Mouse (Mus musculus): ENCODE results near the gene Sema4d. TPM values are rescaled to one million over a fixed set of nuclear protein-coding genes. Genes with fewer than 3 reads are reported as not detected.

Sema4d gene
- polyA plus RNA-seq, 1 experiment from 2014 or later: 4.1 TPM

GRCm38 (mm10) chr13:51643924-51644828 is 149.4 kb downstream of the Sema4d start:
- Histone ChIP-seq H3K4me3 (ENCODE audit: low read depth, low read length) (peak overlapping the region; percentile 98), H3K27ac (ENCODE audit: low read length) (peak overlapping the region; percentile 84), H3K4me2 (ENCODE audit: low read depth, low read length) (peak overlapping the region; percentile 77), H3K9ac (ENCODE audit: low read depth, low read length) (peak overlapping the region; percentile 78), H3K36me3 (ENCODE audit: control insufficient read depth, insufficient read depth) (no peaks in the 10 kb centered on the region), H3K27me3 (ENCODE audit: control insufficient read depth, insufficient read depth, low read depth, low read length) (no peaks in the 10 kb centered on the region), H3K9me3 (replicated peaks; ENCODE audit: control insufficient read depth, low read length) (no peaks in the 10 kb centered on the region), H3K4me1 (ENCODE audit: control insufficient read depth, low read depth, low read length) (peaks cover 18% of the 10 kb centered on the region)
- 26% methylated on average over 20 of the region's 20 CpGs for WGBS (ENCODE audit: insufficient replicate concordance)
- no peak for ATAC-seq (ENCODE audit: low read depth)

GRCm38 (mm10) chr13:51642171-51642778 is 151.3 kb downstream of the Sema4d start:
- WGBS (ENCODE audit: insufficient replicate concordance): 43% methylated on average over 11 of the region's 11 CpGs
- Histone ChIP-seq H3K9ac (ENCODE audit: low read depth, low read length) (0 out of 2 replicates have a peak overlapping the region, but pooled peaks have one; percentile 31), H3K4me2 (ENCODE audit: low read depth, low read length) (peak overlapping the region; percentile 31), H3K4me1 (ENCODE audit: control insufficient read depth, low read depth, low read length) (peaks cover 9% of the 10 kb centered on the region), H3K9me3 (replicated peaks; ENCODE audit: control insufficient read depth, low read length) (no peaks in the 10 kb centered on the region), H3K4me3 (ENCODE audit: low read depth, low read length) (peak overlapping the region; percentile 32), H3K36me3 (ENCODE audit: control insufficient read depth, insufficient read depth) (no peaks in the 10 kb centered on the region), H3K27ac (ENCODE audit: low read length) (peak overlapping the region; percentile 63), H3K27me3 (ENCODE audit: control insufficient read depth, insufficient read depth, low read depth, low read length) (no peaks in the 10 kb centered on the region)
- ATAC-seq (ENCODE audit: low read depth): no peak

- H3K27me3 ChIP-seq (ENCODE audit: control insufficient read depth, insufficient read depth, low read depth, low read length): no peaks in the 10 kb centered on the region
- H3K9me3 ChIP-seq (replicated peaks; ENCODE audit: control insufficient read depth, low read length): no peaks in the 10 kb centered on the region
- H3K4me1 ChIP-seq (ENCODE audit: control insufficient read depth, low read depth, low read length): peaks cover 9% of the 10 kb centered on the region
- H3K9ac ChIP-seq (ENCODE audit: low read depth, low read length): no peak overlapping the region
- WGBS (ENCODE audit: insufficient replicate concordance): 80% methylated on average over 3 of the region's 3 CpGs
- no peak for ATAC-seq (ENCODE audit: low read depth)
- no peaks in the 10 kb centered on the region for H3K36me3 ChIP-seq (ENCODE audit: control insufficient read depth, insufficient read depth)
- no peak overlapping the region for H3K4me3 ChIP-seq (ENCODE audit: low read depth, low read length)
- no peak overlapping the region for H3K4me2 ChIP-seq (ENCODE audit: low read depth, low read length)
- no peak overlapping the region for H3K27ac ChIP-seq (ENCODE audit: low read length)
Measured at GRCm38 (mm10) chr13:51641424-51641823, 152.1 kb downstream of the Sema4d start.

- Histone ChIP-seq H3K9ac (ENCODE audit: low read depth, low read length) (no peak overlapping the region), H3K36me3 (ENCODE audit: control insufficient read depth, insufficient read depth) (no peaks in the 10 kb centered on the region), H3K4me3 (ENCODE audit: low read depth, low read length) (no peak overlapping the region), H3K27ac (ENCODE audit: low read length) (no peak overlapping the region), H3K4me2 (ENCODE audit: low read depth, low read length) (no peak overlapping the region), H3K9me3 (replicated peaks; ENCODE audit: control insufficient read depth, low read length) (no peaks in the 10 kb centered on the region), H3K4me1 (ENCODE audit: control insufficient read depth, low read depth, low read length) (peaks cover 6% of the 10 kb centered on the region), H3K27me3 (ENCODE audit: control insufficient read depth, insufficient read depth, low read depth, low read length) (no peaks in the 10 kb centered on the region)
- no peak for ATAC-seq (ENCODE audit: low read depth)
- WGBS (ENCODE audit: insufficient replicate concordance): 66% methylated on average over 4 of the region's 4 CpGs
Measured at GRCm38 (mm10) chr13:51638958-51639357, 154.6 kb downstream of the Sema4d start.

Small RNA genes lying within 50 kb of the gene (microRNA-seq; reads per million reads assigned to microRNA genes)
- not detected for gene Gm23566

Other genes with a start within 250 kb of the Sema4d start
- gene Shc3, start 224.3 kb downstream of the Sema4d start, polyA plus RNA-seq (2015; fragmentation: Nextera tagmentation; extraction: Ambion mirVana): 0.07 TPM in 1 of 2 replicates, not detected in the other
- gene Cks2, start 148.5 kb downstream of the Sema4d start, polyA plus RNA-seq (2015; fragmentation: Nextera tagmentation; extraction: Ambion mirVana): 330 and 390 TPM in 2 replicates
- 11.6 and 13.6 TPM in 2 replicates for gene Secisbp2, start 142.1 kb downstream of the Sema4d start, polyA plus RNA-seq (2015; fragmentation: Nextera tagmentation; extraction: Ambion mirVana)
- gene Gadd45g, start 52.9 kb upstream of the Sema4d start, polyA plus RNA-seq (2015; fragmentation: Nextera tagmentation; extraction: Ambion mirVana): 11.2 and 11.7 TPM in 2 replicates

Measured in liver, embryonic 16.5 days (tissue).